Comparison of ENCODE assay signal across 25 mouse cellular contexts in genomic region chr7:25615706-25616011, GRCm38 (mm10). TPM values are rescaled to one million over a fixed set of nuclear protein-coding genes. Genes with fewer than 3 reads are reported as not detected.
DNase-seq lines count a peak whose midpoint lies in the region; ATAC-seq lines count a peak whose summit lies in the region.
"Had no signal": no experiment of that assay in that cellular context is flagged by ENCODE, and none has a peak within 500 bp of the region (broad histone marks: within the 10 kb centered on the region; RNA-seq: fewer than 3 reads in every experiment).

Gene Erich4 (minus strand): TSS chr7:25615892.

- peaks cover under 1% of the 10 kb centered on the region; the same call in 1 of the 2 replicates for H3K36me3 ChIP-seq in kidney, embryonic 15.5 days
- no peaks in the 10 kb centered on the region for H3K36me3 ChIP-seq in midbrain, embryonic 11.5 days (ENCODE audit: control insufficient read depth, insufficient read depth, low read length)
- H3K36me3 ChIP-seq: forebrain, embryonic 10.5 days; heart, embryonic 15.5 days; limb, embryonic 12.5 days; liver, embryonic 12.5 days had no signal

- peak; percentile 2 for DNase-seq in adrenal gland, postnatal 10 days
- no peak for DNase-seq in adrenal gland, adult 8-10 months
- peak; percentile 79 for DNase-seq in kidney, adult 18-20 months
- DNase-seq in kidney, postnatal 25 days, result peak; percentile 87 to 95
- no peak for DNase-seq in urinary bladder, postnatal 10 days (ENCODE audit: low spot score)
- DNase-seq in midbrain, embryonic 11.5 days (ENCODE audit: low spot score, missing footprints), result no peak
- DNase-seq in embryo, embryonic 11 days, result no peak
- DNase-seq: adrenal gland, adult 2 months; cerebellum, postnatal 25 days; heart, adult 18-20 months; heart, postnatal 4 days; lung, adult 2 months; lung, postnatal 36 days; right cerebral cortex, postnatal 25 days; thymus, postnatal 14 days had no signal

- no peaks in the 10 kb centered on the region for H3K27me3 ChIP-seq in kidney, embryonic 15.5 days
- H3K27me3 ChIP-seq in midbrain, embryonic 11.5 days (ENCODE audit: control insufficient read depth, insufficient read depth, low read length), result no peaks in the 10 kb centered on the region
- H3K27me3 ChIP-seq: limb, embryonic 12.5 days had no signal

- no peak within 1 kb of the TSS for H3K27ac ChIP-seq in kidney, embryonic 15.5 days
- no peak within 1 kb of the TSS for H3K27ac ChIP-seq in midbrain, embryonic 11.5 days (ENCODE audit: low read depth, low read length)
- H3K27ac ChIP-seq: forebrain, embryonic 10.5 days; heart, embryonic 15.5 days; limb, embryonic 12.5 days; liver, embryonic 12.5 days had no signal

- no peaks in the 10 kb centered on the region for H3K9me3 ChIP-seq in kidney, embryonic 15.5 days (replicated peaks)
- H3K9me3 ChIP-seq in midbrain, embryonic 11.5 days (ENCODE audit: control insufficient read depth, low read length), result no peaks in the 10 kb centered on the region
- H3K9me3 ChIP-seq: forebrain, embryonic 10.5 days; heart, embryonic 15.5 days; limb, embryonic 12.5 days; liver, embryonic 12.5 days had no signal

- no peak within 1 kb of the TSS for H3K9ac ChIP-seq in kidney, embryonic 15.5 days
- no peak within 1 kb of the TSS for H3K9ac ChIP-seq in midbrain, embryonic 11.5 days (ENCODE audit: low read length)
- H3K9ac ChIP-seq: heart, embryonic 15.5 days; limb, embryonic 12.5 days; liver, embryonic 12.5 days had no signal

- ATAC-seq in kidney, embryonic 15.5 days (replicated peaks; ENCODE audit: low FRiP score), result no peak
- no peak for ATAC-seq in midbrain, embryonic 11.5 days (ENCODE audit: low FRiP score)
- ATAC-seq: liver, embryonic 12.5 days had no signal

- no peak within 1 kb of the TSS for H3K4me3 ChIP-seq in kidney, embryonic 15.5 days (replicated peaks)
- no peak within 1 kb of the TSS for H3K4me3 ChIP-seq in midbrain, embryonic 11.5 days (ENCODE audit: low read depth, low read length)
- H3K4me3 ChIP-seq: forebrain, embryonic 10.5 days; heart, embryonic 15.5 days; limb, embryonic 12.5 days; liver, embryonic 12.5 days had no signal

- H3K4me2 ChIP-seq in kidney, embryonic 15.5 days, result no peak within 1 kb of the TSS
- no peak within 1 kb of the TSS for H3K4me2 ChIP-seq in midbrain, embryonic 11.5 days
- H3K4me2 ChIP-seq: heart, embryonic 15.5 days; limb, embryonic 12.5 days; liver, embryonic 12.5 days had no signal

- WGBS in kidney, embryonic 15.5 days, result 77% methylated on average over 5 of the region's 5 CpGs
- 85% methylated on average over 5 of the region's 5 CpGs for WGBS in midbrain, embryonic 11.5 days

- H3K4me1 ChIP-seq in kidney, embryonic 15.5 days, result peaks cover 10% of the 10 kb centered on the region
- no peaks in the 10 kb centered on the region; the same call in 1 of the 2 replicates for H3K4me1 ChIP-seq in midbrain, embryonic 11.5 days (ENCODE audit: control insufficient read depth, insufficient read depth, low read length)

RNA-seq across cellular contexts. Expression of gene Erich4, which starts in this region (rescaled TPM):
- total RNA-seq in adrenal gland, postnatal 10 days (2021), result not detected
- not detected for total RNA-seq in adrenal gland, adult 8-10 months (2022)
- polyA plus RNA-seq in kidney, embryonic 15.5 days (2015; fragmentation: Nextera tagmentation; extraction: Ambion mirVana), result 3.1 and 3.5 TPM in 2 replicates
- polyA plus RNA-seq in midbrain, embryonic 11.5 days (2014; fragmentation: Nextera tagmentation; extraction: Ambion mirVana), result not detected in 2 replicates
- total RNA-seq: adrenal gland, adult 2 months; gastrocnemius, adult 8-10 months; heart, postnatal 4 days; layer of hippocampus, postnatal 10 days; megakaryocyte-erythroid progenitor cell, adult 5-6 weeks; midbrain, postnatal 0 days; neutrophil, adult 5-6 weeks had no signal
- polyA plus RNA-seq: adrenal gland, adult 2 months; forebrain, embryonic 10.5 days; heart, embryonic 15.5 days; limb, embryonic 12.5 days; lung, adult 2 months; midbrain, postnatal 0 days had no signal

Comparison
In these comparisons a context has a peak if more than half of its experiments do, and no peak if none do; other contexts are left out.
1. Peak in DNase-seq in adrenal gland, postnatal 10 days; RNA of the gene not detected or under 1 TPM.
2. DNase-seq: peak in kidney, adult 18-20 months (single experiment) and kidney, postnatal 25 days (2 of 2); none in adrenal gland, adult 8-10 months (single experiment), urinary bladder, postnatal 10 days (single experiment), midbrain, embryonic 11.5 days (single experiment) and embryo, embryonic 11 days (single experiment).